Mouse (Mus musculus) neutrophil, adult 5-6 weeks (primary cell): ENCODE measurements around the gene Arid5b. TPM values are rescaled to one million over a fixed set of nuclear protein-coding genes. Genes with fewer than 3 reads are reported as not detected.

Experiments used
- ATAC-seq: fragments of 151-379, 151-347 bp; 2 replicates; pipeline ENCODE4 v1.8.0; 2017; ENCODE audit warnings: mild to moderate bottlenecking, moderate TSS enrichment; ENCODE audit not compliant: insufficient number of reproducible peaks, poor library complexity, low FRiP score, severe bottlenecking; ENCODE audit errors: extremely low read depth
- total RNA-seq: library from RNA; stranded (forward); fragments of 200-1000 nt; gene quantifications from 2 replicates; pipeline ENCODE4 v1.2.3, GENCODE M21; 2017

Gene Arid5b
- total RNA-seq, 1 experiment from 2014 or later: 41.2 TPM

- ATAC-seq: no peak
Observed at GRCm38 (mm10) chr10:68154046-68154765, 124.3 kb downstream of the Arid5b start.

- no peak for ATAC-seq
Observed at GRCm38 (mm10) chr10:68153344-68154045, 125.0 kb downstream of the Arid5b start.

- ATAC-seq: no peak
Observed at GRCm38 (mm10) chr10:68148495-68148894, 130.0 kb downstream of the Arid5b start.

GRCm38 (mm10) chr10:68147730-68148129 is 130.8 kb downstream of the Arid5b start:
- ATAC-seq: no peak

GRCm38 (mm10) chr10:68146842-68147241 is 131.7 kb downstream of the Arid5b start:
- ATAC-seq: peak; percentile 90

- ATAC-seq: no peak
Observed at GRCm38 (mm10) chr10:68145286-68145950, 133.1 kb downstream of the Arid5b start.

- ATAC-seq: no peak
Observed at GRCm38 (mm10) chr10:68142501-68142900, 136.0 kb downstream of the Arid5b start.

GRCm38 (mm10) chr10:68141567-68141966 is 137.0 kb downstream of the Arid5b start:
- no peak for ATAC-seq

GRCm38 (mm10) chr10:68140871-68141270 is 137.7 kb downstream of the Arid5b start:
- no peak for ATAC-seq

GRCm38 (mm10) chr10:68140306-68140705 is 138.2 kb downstream of the Arid5b start:
- no peak for ATAC-seq

- no peak for ATAC-seq
Observed at GRCm38 (mm10) chr10:68138123-68138522, 140.4 kb downstream of the Arid5b start.

- no peak for ATAC-seq
Observed at GRCm38 (mm10) chr10:68137151-68137833, 141.2 kb downstream of the Arid5b start.

- peak; percentile 61 for ATAC-seq
Observed at GRCm38 (mm10) chr10:68136480-68137083, 142.0 kb downstream of the Arid5b start.

- ATAC-seq: no peak
Observed at GRCm38 (mm10) chr10:68136051-68136450, 142.5 kb downstream of the Arid5b start.

GRCm38 (mm10) chr10:68135416-68135815 is 143.1 kb downstream of the Arid5b start:
- ATAC-seq: no peak

GRCm38 (mm10) chr10:68134549-68134948 is 144.0 kb downstream of the Arid5b start:
- no peak for ATAC-seq

- ATAC-seq: no peak
Observed at GRCm38 (mm10) chr10:68134071-68134470, 144.5 kb downstream of the Arid5b start.

GRCm38 (mm10) chr10:68132636-68133035 is 145.9 kb downstream of the Arid5b start:
- no peak for ATAC-seq

- peak; percentile 34; the same call in 1 of the 2 replicates for ATAC-seq
Observed at GRCm38 (mm10) chr10:68132154-68132553, 146.4 kb downstream of the Arid5b start.
